In the genomic region with DNA sequence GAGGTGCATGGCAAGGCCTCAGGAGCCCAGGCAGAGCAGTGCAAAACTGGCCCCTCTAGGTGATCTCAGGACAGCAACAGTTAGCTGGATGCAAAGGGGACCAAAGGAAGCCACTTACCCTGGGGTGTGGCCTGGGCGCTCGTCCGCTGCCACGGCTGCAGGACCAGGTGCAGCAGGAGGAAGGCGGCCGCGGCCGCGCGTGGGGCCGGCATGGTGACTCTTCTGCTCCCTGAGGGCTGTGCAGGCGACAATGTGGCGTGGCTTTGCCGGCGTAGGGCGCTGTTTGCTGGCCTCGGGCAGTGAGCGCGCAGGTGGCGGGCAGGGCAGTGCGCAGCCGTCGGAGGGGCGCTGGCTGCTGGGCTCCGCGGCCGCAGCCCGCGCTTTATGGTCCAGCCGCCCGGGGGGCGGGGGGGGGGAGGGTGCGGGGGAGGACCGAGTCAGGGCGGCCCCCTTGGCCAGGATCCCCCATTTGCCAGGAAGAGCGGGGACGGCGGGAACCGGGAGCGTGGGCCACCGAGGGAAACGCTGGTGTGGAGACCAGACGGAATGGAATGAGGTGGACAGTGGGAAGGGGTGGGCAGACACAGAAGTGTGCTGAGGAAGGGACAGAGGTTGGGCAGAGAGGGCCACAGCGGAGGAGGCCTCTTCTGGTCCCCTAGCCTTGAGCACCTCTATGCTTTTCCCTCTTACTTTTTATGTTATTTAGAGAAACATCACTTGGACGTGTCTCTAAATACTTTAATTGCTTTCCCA, we compare ENCODE assay signal across 9 mouse cellular contexts. TPM values are rescaled to one million over a fixed set of nuclear protein-coding genes. Genes with fewer than 3 reads are reported as not detected.
DNase-seq lines count a peak whose midpoint lies in the region; ATAC-seq and TF ChIP-seq lines count a peak whose summit lies in the region.
"Had no signal": no experiment of that assay in that cellular context is flagged by ENCODE, and none has a peak within 500 bp of the region (broad histone marks: within the 10 kb centered on the region; RNA-seq: fewer than 3 reads in every experiment).

A gene (minus strand): TSS at position 357 of the 753 bp plus-strand sequence.

- H3K4me3 ChIP-seq in heart, embryonic 11.5 days (ENCODE audit: low read depth, low read length): peak within 1 kb of the TSS; percentile 38
- H3K4me3 ChIP-seq in cortical plate, adult 2 months (ENCODE audit: insufficient read depth, low read length): no peak within 1 kb of the TSS
- H3K4me3 ChIP-seq in limb, embryonic 12.5 days (replicated peaks): peak within 1 kb of the TSS; percentile 46
- peak within 1 kb of the TSS; percentile 36 for H3K4me3 ChIP-seq in neural tube, embryonic 15.5 days (replicated peaks)
- H3K4me3 ChIP-seq: erythroblast, embryonic 14.5 days had no signal

- peaks cover 11% of the 10 kb centered on the region for H3K27me3 ChIP-seq in heart, embryonic 11.5 days (ENCODE audit: control insufficient read depth, insufficient read depth, low read length)
- peaks cover 34% of the 10 kb centered on the region for H3K27me3 ChIP-seq in limb, embryonic 12.5 days
- peaks cover 4% of the 10 kb centered on the region; the same call in 1 of the 2 replicates for H3K27me3 ChIP-seq in neural tube, embryonic 15.5 days (replicated peaks)

- no peak for DNase-seq in heart, adult 11 months
- peak in 1 of 2 experiments; percentile 10 for DNase-seq in gastrocnemius, postnatal 36 days
- no peak for DNase-seq in ovary, adult 18-20 months (ENCODE audit: low spot score)

- no peaks in the 10 kb centered on the region for H3K36me3 ChIP-seq in heart, embryonic 11.5 days (ENCODE audit: control insufficient read depth, insufficient read depth, low read length)
- no peaks in the 10 kb centered on the region for H3K36me3 ChIP-seq in limb, embryonic 12.5 days
- no peaks in the 10 kb centered on the region for H3K36me3 ChIP-seq in neural tube, embryonic 15.5 days

- H3K4me2 ChIP-seq in heart, embryonic 11.5 days: peak within 1 kb of the TSS; percentile 61
- H3K4me2 ChIP-seq in limb, embryonic 12.5 days: peak within 1 kb of the TSS; percentile 74
- H3K4me2 ChIP-seq in neural tube, embryonic 15.5 days: peak within 1 kb of the TSS; percentile 64

- ATAC-seq in heart, embryonic 11.5 days (replicated peaks; ENCODE audit: insufficient number of reproducible peaks, low FRiP score, low TSS enrichment): no peak; the same call in 1 of the 2 replicates
- peak; percentile 67; the same call in 1 of the 2 replicates for ATAC-seq in limb, embryonic 12.5 days (ENCODE audit: insufficient number of reproducible peaks, insufficient read depth, low FRiP score, low TSS enrichment, low read depth)
- ATAC-seq in neural tube, embryonic 15.5 days (ENCODE audit: low FRiP score): 0 out of 2 replicates have a peak, but pooled peaks have one; percentile 44
- no peak for ATAC-seq in erythroid progenitor cell, adult 5-6 weeks (replicated peaks; ENCODE audit: low FRiP score, poor library complexity, severe bottlenecking)

- intact Hi-C loops in gastrocnemius, postnatal 36 days (cut with DNase I): no loop called here

- WGBS in heart, embryonic 11.5 days (ENCODE audit: insufficient replicate concordance): 3% methylated on average over 42 of the region's 45 CpGs
- 6% methylated on average over 40 of the region's 45 CpGs for WGBS in limb, embryonic 12.5 days
- WGBS in neural tube, embryonic 15.5 days: 6% methylated on average over 35 of the region's 45 CpGs

- no peaks in the 10 kb centered on the region for H3K9me3 ChIP-seq in heart, embryonic 11.5 days (replicated peaks; ENCODE audit: control insufficient read depth, low read length)
- no peaks in the 10 kb centered on the region for H3K9me3 ChIP-seq in limb, embryonic 12.5 days
- H3K9me3 ChIP-seq in neural tube, embryonic 15.5 days (replicated peaks): no peaks in the 10 kb centered on the region

- H3K4me1 ChIP-seq in heart, embryonic 11.5 days (ENCODE audit: control insufficient read depth, insufficient read depth, low read length): no peaks in the 10 kb centered on the region
- H3K4me1 ChIP-seq in cortical plate, adult 2 months (ENCODE audit: control insufficient read depth, insufficient read depth, low read length): peaks cover 4% of the 10 kb centered on the region
- peaks cover 10% of the 10 kb centered on the region for H3K4me1 ChIP-seq in limb, embryonic 12.5 days (replicated peaks)
- peaks cover 8% of the 10 kb centered on the region; the same call in 1 of the 2 replicates for H3K4me1 ChIP-seq in neural tube, embryonic 15.5 days

- TF ChIP-seq POLR2A in cortical plate, adult 2 months (IDR thresholded peaks at IDR 0.05; ENCODE audit: extremely low read depth, insufficient read depth, low read length): no peak

- H3K9ac ChIP-seq in heart, embryonic 11.5 days (ENCODE audit: low read depth, low read length): peak within 1 kb of the TSS; percentile 12
- H3K9ac ChIP-seq in limb, embryonic 12.5 days (replicated peaks): peak within 1 kb of the TSS; percentile 48
- peak within 1 kb of the TSS; percentile 30; the same call in 1 of the 2 replicates for H3K9ac ChIP-seq in neural tube, embryonic 15.5 days (replicated peaks)

- H3K27ac ChIP-seq in heart, embryonic 11.5 days (ENCODE audit: low read depth, low read length): no peak within 1 kb of the TSS; the same call in 1 of the 2 replicates
- no peak within 1 kb of the TSS for H3K27ac ChIP-seq in cortical plate, adult 2 months (ENCODE audit: insufficient read depth, low read length)
- no peak within 1 kb of the TSS for H3K27ac ChIP-seq in limb, embryonic 12.5 days
- H3K27ac ChIP-seq in neural tube, embryonic 15.5 days (replicated peaks): no peak within 1 kb of the TSS

- no peak for TF ChIP-seq CTCF in cortical plate, adult 2 months (IDR thresholded peaks at IDR 0.05; ENCODE audit: extremely low read depth, insufficient read depth, low read length)

RNA-seq across cellular contexts. Expression of the gene that starts here (rescaled TPM):
- 39.4 and 52.7 TPM in 2 replicates for polyA plus RNA-seq in heart, embryonic 11.5 days (2014; fragmentation: Nextera tagmentation; extraction: Ambion mirVana)
- polyA plus RNA-seq in cortical plate, adult 2 months (2012; rRNA removed): 10.4 and 11.2 TPM in 2 replicates
- total RNA-seq in gastrocnemius, postnatal 36 days (2021): 100 to 1,000 TPM in 1 of 2 experiments, 10 to 100 TPM in 1; 87.5 to 122 TPM
- polyA plus RNA-seq in limb, embryonic 12.5 days (2016; fragmentation: Nextera tagmentation; extraction: Ambion mirVana): 2.9 and 4.1 TPM in 2 replicates
- polyA plus RNA-seq in neural tube, embryonic 15.5 days (2015; fragmentation: Nextera tagmentation; extraction: Ambion mirVana): 2.6 and 3.4 TPM in 2 replicates
- not detected in 2 replicates for total RNA-seq in erythroid progenitor cell, adult 5-6 weeks (2015; ENCODE audit: low replicate concordance)
- not detected in 2 replicates for total RNA-seq in erythroid progenitor cell, adult 5-6 weeks (2017; ENCODE audit: low replicate concordance)
- polyA plus RNA-seq: erythroblast, embryonic 14.5 days had no signal

Comparison
In these comparisons a context has a peak if more than half of its experiments do, and no peak if none do; other contexts are left out.
1. RNA of the gene that starts here (total RNA-seq): 87.5 to 122 TPM in gastrocnemius, postnatal 36 days; not detected in erythroid progenitor cell, adult 5-6 weeks; every median in the first group is over 10 times any median in the second.
2. ATAC-seq: peak in limb, embryonic 12.5 days (single experiment) and neural tube, embryonic 15.5 days (single experiment); none in heart, embryonic 11.5 days (single experiment) and erythroid progenitor cell, adult 5-6 weeks (single experiment).
3. Peak in every context shown above with its lines, with median percentiles within 50 percentile points of each other: H3K4me2 ChIP-seq and H3K9ac ChIP-seq.